Mouse (Mus musculus): ENCODE measurements at regions not wholly inside any gene's neighbourhood (a gene's known extent, or its start where the extent isn't known, plus 50 kb on each side); places are given as distances from the start of the nearest gene placed in this dataset.

DNA sequence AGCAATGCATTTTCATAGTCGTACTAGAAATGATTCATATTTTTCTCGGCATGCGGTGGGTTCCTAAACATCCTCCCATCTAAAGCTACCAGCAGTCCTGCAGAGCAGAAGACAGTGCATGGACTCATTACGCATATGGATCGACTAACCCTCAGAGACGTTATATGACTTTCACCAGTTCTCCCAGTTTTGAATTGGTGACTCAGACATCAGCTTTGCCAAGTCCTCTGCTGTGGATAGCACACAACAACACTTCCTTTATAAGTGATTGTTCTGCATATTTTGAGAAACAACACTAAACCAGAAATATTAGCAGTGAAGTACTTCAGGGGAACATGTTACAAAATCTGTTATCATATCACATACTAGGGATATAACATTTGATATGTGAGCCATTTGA lies 64.1 kb upstream of the Kitl start:
- TF ChIP-seq POLR2A (IDR thresholded peaks at IDR 0.05; ENCODE audit: borderline replicate concordance, control insufficient read depth, low read depth, low read length) (no peak), CTCF (IDR thresholded peaks at IDR 0.05; ENCODE audit: control insufficient read depth, insufficient read depth, low read length) (no peak)
